Mouse (Mus musculus): ENCODE measurements around the gene Iqcm.

GRCm38 (mm10) chr8:75513786-75514185, 65.3 kb downstream of the Iqcm start:
- no peak for TF ChIP-seq POLR2A (IDR thresholded peaks at IDR 0.05; ENCODE audit: insufficient read length, low read depth)
- TF ChIP-seq MYOD1 (IDR thresholded peaks at IDR 0.05; ENCODE audit: control insufficient read depth in 1 of 3, insufficient read length in 2 of 3, low read depth in 2 of 3) = no peak
- no peak for TF ChIP-seq MAX (IDR thresholded peaks at IDR 0.05; ENCODE audit: low read depth)
- TF ChIP-seq POLR2AphosphoS2 (IDR thresholded peaks at IDR 0.05; ENCODE audit: insufficient read length, low read depth) = no peak
- TF ChIP-seq E2F4 (IDR thresholded peaks at IDR 0.05; ENCODE audit: insufficient read depth) = no peak
- no peak for TF ChIP-seq USF1 (IDR thresholded peaks at IDR 0.05; ENCODE audit: low read depth)
- TF ChIP-seq MYOG (IDR thresholded peaks at IDR 0.05; ENCODE audit: control insufficient read depth in 1 of 3, insufficient read depth in 1 of 3, insufficient read length in 2 of 3, low read depth in 2 of 3) = no peak
- TF ChIP-seq REST (IDR thresholded peaks at IDR 0.05; ENCODE audit: insufficient read depth, insufficient read length) = no peak
- no peak for TF ChIP-seq TCF12 (IDR thresholded peaks at IDR 0.05; ENCODE audit: insufficient read depth, poor library complexity, severe bottlenecking)
- TF ChIP-seq SRF (IDR thresholded peaks at IDR 0.05; ENCODE audit: control insufficient read depth, insufficient read length, low read depth) = no peak
- no peak for TF ChIP-seq TCF3 (IDR thresholded peaks at IDR 0.05; ENCODE audit: insufficient read length, low read depth)
- TF ChIP-seq CEBPB (IDR thresholded peaks at IDR 0.05; ENCODE audit: insufficient read depth, poor library complexity, severe bottlenecking) = no peak
